Mouse (Mus musculus): ENCODE results near the gene Rab21.
"Not testable (repeated sequence)": the region's sequence is repeated elsewhere in the genome, so short reads cannot be mapped to it uniquely, and the experiment has no call there.

The Rab21 gene

DNA sequence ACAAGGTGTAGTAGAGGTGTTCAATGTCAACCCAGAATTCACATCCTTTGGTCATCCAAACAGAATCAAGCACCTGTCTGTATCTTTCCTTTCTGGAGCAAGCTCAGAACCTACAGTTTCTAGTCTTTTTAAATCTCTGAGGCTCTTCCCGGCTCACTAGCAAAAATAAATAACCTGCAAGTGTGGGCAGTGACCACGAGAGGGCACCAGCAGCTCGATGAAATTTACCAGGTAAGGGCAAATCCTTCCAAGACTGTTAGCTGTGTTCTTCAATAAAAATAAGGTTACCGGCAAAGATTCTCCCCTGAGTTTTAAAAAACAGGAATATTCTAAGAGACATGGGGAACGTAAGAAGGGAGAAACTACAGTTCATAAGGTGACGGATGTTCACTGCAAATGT, 7.9 kb upstream of the Rab21 start:
- peak; percentile 46 to 74 for DNase-seq

DNA sequence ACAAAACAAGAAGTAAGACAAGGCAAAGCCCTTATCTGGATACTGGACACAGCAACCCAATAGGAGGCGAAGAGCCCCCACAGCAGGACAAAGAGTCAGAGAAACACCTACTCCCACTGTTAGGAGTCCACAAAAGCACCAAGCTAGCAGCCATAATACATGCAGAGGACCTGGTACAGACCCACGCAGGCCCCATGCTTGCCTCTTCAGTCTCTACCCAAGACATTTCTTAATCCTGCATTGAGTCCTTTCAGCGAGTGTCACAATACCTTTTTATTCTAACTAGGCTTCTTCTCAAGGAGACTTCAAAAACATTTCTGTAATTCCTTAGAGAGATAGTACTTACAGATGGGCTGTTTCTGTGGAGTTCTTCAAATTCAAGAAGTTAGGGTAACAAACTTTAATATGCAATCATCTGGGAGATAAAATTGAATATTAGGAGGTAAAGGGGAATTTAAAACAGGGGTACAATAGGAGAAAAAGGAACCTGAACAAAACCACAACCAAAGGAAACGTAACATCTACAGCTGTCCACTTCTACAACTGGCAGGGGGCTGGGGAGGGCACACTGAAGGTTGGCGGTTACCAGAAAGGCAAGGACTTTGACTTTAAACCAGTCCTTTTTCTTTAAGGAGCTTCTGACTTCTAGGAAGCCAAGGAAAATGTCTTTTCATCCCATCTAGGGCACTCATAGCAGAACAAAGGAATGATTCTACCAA, 6.1 kb upstream of the Rab21 start:
- DNase-seq: no peak

DNA sequence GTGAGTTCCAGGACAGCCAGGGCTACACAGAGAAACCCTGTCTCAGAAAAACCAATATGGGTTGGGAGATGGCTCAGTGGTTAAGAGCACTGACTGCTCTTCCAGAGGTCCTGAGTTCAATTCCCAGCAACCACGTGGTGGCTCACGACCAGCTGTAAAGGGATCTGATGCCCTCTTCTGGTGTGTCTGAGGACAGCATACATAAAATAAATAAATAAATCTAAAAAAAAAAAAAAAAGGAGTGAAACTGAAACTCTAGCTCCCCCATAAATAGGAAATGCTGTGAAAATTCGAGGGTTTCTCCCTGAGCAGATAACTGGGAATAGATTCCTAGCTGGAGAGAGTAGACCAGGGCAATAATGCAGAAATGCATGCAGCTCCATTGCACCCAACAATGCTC, 3.0 kb upstream of the Rab21 start:
- not testable (repeated sequence) for DNase-seq

DNA sequence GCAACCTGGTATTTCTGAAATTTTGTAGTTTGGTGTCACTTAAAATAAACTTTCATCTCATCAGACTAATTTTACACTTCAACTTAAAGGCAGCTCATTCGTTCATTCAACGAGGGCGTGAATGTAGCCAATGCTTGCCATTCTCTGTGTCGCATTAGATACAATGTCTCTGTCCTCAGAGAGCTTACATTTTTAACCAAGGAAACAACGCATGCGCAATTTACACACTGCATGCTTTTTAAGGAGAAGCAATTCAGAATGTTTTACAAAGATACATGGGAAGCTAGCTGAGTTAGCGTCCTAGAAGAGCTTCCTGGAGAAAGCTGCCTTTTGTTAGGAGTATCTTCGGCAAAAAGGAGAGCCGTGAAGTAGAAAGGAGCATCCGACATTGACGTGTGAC, 919 bp upstream of the Rab21 start:
- no peak for DNase-seq

DNA sequence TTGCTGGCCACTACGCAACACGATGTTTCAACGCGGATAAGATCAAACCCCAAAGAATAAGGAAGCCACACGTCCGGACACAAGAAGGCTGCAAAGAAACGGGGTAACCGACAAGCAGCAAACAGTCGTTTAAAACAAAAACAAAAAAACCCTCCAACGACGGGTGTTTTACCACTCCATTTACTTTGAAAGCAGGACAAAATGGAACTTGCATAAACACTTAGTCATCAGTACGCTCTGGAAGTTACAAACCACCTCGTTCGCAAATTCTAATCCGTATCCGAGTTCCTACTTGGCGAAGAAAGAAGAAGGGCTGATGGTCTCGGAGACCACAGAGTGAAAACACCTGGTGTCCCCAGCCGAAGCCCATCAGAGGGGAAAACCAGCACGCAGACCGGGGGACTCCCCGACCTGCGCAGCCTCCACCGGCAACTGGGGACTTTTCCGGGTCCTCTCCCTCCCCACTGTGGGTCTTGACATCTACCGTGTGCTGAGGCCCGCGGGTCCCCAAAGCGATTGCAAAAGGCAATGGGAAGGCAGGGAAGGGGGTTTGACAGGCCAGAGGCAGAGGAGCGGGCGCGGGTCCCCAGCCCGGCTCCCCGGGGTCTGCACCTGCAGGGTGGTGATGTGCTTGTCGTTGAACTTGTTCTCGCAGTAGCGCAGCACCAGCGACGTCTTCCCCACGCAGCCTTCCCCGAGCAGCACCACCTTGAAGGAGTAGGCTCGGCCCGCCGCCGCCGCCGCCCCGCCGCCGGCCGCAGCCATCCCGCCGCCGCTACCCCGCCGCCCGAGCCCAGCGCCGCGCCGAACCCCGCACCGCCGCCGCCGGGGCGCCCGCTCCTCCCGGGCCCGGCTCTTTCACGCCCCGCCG, 577 bp downstream of the Rab21 start:
- DNase-seq: peak; percentile 70 to 77

DNA sequence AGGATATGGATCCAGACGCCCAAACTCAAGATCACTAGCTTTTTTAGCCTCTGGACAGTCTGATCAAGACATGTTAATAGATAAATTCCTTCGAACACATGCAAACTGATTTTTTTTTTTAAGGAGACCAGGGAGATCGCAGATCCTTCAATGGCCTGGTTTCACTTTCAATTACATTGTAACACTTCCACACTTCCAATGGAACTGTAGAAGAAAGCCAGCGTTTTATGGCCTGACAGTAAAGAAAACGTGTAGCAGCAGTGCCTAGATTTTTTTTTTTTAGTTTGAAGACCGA, 1.2 kb downstream of the Rab21 start:
- no peak for DNase-seq

DNA sequence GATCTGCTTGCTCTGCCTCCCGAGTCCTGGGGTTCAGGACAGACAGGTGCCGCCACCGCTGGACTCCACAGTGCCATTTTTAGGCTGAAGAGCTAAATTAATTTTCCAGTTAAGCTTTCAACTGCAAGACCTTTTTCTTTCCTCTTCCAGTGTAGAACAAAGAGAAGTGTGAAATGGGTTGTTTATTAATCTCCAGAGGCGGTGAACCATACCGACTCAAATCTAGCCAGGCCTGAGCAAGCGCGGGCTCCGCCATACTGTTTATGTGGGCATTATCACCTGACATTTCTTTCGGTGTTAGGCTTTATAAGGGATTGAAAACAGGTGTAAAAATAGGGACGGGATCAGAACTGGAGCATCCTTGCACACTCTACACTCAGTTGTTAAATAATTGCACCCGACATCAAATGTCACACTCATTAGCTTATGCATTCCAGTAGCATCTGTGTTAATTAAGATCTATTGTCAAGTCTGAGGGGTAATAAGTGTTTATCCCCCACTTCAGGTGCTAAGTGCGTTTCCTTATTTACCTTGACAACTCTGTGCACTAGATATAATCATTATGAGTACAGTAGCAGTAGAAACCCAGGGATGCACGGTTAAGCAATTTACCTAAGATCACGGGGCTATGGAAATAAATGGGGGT, 1.6 kb downstream of the Rab21 start:
- no peak for DNase-seq

DNA sequence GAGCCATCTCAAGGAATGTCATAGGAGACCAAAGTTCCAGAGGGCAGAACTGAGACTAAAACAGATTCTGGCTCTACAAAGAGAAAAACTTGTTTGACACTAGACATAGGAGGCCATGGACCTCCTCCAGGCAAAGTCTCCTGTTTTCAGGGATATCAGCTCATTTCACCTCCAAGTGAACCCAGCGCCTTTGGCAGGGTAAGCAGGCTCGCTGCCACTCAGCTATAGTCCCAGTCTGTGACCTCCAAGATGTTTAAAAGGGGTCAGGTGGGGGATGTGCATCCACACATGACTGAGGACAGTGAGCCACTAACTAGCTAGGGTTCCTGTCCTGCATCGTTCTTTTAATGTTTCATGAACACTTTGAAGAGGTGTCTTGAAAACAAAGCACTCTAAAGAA, 2.7 kb downstream of the Rab21 start:
- no peak for DNase-seq

DNA sequence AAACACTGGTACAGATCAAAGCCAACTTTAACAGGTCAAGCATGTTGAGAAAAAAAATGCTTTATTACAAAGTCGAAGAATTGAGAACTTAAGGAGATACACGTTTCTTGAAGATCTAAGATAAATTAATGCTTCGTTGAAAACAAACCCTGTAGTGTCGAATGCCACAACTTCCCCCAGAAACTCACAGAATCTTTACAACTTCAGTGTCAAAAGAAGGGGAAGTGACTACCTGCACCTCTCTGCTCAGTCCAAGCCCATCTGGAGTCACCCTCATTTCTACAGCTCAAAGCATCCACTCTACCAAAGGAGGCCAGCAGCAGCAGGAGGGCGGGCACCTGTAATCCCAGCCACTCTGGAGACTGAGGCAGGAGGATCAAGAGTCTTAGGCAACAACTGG, 3.2 kb downstream of the Rab21 start:
- DNase-seq: peak in 1 of 2 experiments; percentile 24

DNA sequence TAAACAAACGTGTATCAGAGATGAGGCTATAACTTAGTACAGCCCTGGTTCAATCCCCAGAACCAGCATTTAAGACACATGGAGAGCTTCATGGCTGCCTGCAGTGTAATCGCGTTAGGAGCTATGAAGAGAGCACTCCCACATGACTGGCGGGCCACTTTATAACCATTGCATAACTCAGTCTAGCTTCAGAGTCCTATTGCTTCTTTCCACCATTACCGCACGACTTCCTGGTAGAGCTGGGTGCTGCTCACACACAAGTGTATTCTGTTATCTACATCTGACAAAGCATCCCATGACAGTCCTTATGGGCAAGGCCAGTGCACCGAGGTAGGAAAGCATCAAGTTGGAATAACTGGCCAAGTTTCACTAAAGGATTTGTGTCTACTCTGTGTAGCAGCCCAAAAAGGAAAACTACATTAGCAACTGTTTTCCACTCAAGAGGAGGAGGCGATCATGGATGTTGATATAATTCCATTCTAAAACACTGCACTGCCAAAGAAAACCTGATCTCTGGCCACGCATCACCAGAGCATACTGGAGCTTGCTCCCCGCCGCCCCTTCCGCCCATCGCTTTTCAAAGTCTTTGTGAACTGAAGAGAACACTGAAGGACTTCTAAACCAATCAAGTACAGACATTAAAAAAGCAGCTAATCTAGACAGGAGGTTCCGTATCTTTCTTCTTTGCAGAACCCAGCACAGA, 4.0 kb downstream of the Rab21 start:
- DNase-seq: no peak

DNA sequence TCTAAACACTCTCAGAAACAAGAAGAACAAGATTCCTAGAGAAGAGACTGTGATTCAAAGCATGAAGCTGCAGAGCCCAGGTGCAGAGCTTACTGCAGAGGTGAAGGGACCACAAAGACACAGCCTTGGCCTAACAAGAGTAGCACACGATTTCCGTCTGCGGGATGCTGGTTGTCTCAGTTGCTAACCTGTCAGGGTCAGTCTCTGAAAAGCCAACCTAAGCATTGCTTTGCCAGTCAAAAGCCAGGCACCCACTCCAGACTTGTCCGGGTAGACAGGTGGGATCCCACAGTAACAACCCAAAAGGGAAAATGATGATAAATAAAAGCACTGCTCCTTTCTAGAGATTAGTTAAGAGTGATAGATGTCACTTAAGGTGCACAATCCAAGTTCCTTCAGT, 6.2 kb downstream of the Rab21 start:
- DNase-seq: no peak

DNA sequence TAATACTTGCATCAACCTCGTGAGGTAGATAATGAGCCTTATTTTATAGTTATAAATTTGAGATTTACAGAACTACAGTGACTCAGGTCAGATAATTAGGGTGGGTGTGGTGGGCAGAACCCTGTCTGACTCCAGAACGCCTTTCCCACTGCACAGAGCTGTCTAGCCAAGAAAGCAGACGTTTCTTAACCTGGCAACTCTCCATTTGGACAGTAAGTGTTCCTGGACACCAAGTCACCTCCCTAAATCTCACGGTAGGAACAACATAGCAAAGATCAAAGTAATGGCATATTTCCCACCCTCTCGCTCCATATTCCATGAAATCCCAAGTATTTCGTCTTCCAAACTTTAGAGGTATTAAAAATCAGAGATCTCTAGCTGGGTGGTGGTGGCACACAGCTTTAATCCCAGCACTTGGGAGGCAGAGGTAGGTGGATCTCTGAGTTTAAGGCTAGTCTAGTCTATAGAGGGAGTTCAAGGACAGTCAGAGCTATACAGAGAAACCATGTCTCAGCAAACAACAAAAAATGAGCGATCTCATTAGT, 8.0 kb downstream of the Rab21 start:
- no peak for DNase-seq

DNA sequence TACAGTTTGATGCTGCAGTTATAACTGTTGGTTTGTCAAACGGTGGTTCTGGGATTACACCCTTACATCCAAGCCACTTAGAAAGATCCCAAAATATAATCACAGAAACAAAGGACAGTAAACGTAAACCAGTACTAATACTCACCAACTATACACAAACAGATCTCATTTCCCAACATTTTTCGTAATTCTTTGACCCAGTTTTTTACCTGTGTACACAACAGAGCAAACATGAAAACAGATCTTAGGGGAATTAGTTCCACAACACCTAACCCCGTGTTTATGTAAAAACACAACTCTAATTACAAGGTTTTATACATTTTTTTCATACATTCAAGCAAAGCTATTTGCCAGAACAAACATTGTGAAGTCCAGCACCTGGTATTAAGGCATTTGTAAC, 16.7 kb downstream of the Rab21 start:
- no peak for DNase-seq

DNA sequence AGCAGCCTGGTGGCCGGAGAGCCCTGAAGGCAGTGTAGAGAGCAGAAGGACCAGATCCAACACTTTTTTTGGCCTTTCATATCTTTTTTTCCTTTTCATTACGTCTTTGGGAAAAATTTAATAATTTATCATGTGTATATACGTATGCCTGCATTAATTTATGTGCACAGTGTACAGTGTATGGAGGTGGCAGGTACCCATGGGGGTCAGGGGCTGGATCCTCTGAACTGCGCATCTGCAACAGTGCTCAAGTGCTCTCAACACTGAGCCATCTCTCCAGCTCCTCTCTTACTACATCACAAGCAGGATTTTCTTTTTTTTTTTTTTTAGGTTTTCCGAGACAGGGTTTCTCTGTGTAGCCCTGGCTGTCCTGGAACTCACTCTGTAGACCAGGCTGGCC, 17.8 kb downstream of the Rab21 start:
- DNase-seq: no peak

DNA sequence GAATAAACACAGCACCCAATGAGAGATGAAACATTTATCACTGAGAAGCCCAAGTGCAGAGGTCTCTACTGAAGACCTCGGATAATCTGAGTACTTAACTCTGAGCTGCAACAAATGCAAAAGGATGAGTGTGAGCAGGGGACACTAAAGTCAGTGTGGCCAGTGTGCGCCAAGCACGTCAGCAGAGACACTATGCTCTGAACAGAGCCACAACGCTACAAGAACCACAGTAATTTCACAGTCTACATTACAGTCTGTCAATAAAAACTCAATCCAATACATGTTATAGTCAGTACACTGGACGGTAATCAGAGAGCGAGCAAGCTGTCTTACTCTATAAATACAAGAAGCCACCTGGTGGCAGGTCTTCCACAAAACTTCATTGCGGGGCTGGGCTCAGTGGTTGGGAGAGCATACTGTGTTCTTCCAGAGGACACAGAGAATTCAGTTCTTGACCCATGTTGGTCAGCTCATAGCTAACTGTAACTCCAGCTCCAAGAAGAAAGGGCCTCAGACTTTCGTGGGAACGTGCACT, 18.9 kb downstream of the Rab21 start:
- DNase-seq: no peak

DNA sequence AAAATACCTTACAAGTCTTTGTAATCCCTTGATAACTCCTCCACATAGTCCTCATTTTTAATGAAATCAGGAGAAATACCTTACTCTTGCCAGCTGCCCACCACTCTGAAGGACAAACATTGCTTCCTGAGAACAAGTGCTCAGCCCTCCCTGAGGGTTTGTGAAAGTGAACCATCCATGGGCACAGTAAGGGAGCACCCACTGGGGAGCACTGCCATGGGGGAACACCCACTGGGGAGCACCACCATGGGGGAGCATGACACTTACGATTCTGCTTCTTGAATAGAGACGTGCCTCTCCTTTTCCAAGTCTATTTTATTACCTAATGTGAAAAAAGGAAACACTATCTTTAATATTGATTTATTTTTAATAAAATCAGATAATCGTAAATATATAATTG, 20.2 kb downstream of the Rab21 start:
- no peak for DNase-seq

DNA sequence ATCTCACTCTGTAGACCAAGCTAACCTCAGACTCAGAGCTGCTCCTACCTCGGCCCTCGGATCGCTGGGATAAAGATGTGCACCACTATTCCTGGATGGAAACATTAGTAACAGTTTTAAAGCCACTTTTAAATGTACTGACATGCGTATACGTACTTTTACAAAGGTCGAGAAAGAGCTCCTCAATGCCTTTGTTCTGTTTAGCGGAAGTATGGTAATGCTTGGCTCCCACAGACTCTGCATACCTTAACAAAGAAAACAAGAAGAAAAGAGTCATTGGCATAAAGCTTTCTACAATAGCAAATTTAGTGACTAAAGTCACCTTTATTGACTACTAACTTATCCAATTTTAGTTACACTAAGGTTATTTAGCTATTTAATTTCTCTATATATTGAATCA, 20.7 kb downstream of the Rab21 start:
- DNase-seq: no peak

DNA sequence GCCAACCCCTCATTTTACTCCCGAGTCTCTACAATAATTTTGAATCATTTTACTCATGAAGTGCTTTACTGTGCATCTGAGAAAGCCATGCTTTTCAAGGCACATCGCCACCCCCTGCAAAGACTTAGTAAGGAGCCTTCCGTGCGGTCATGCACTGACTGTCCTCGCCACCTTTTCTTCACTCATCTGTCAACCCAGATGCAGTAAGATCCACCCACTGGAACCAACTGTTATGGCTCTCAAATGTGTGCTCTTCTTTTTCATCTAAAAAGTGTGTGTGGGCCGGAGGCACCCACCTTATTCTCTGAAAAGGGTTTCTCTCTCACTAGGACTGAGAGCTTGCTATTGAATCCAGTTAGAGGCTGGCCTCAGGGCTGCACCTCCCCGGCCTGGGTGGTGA, 21.4 kb downstream of the Rab21 start:
- DNase-seq: no peak

DNA sequence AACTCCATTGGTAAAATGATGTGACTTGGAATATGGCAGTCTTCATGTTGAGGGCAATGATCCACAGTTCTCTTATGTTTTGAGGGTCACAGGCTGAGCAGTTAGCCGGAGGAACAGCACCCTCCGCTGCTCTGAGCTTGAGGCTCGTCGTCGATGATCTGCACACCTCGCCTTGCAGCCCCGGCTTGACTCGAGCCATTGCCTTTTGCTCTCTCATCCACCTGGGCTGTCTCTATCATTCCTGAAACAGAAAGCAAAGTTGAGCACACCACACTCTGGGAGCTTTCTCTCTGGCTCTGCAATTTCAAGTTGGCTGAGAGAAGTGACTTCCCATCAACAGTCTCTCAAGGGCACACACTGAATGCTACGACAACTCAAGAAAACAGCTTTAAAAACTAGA, 24.7 kb downstream of the Rab21 start:
- DNase-seq: no peak

DNA sequence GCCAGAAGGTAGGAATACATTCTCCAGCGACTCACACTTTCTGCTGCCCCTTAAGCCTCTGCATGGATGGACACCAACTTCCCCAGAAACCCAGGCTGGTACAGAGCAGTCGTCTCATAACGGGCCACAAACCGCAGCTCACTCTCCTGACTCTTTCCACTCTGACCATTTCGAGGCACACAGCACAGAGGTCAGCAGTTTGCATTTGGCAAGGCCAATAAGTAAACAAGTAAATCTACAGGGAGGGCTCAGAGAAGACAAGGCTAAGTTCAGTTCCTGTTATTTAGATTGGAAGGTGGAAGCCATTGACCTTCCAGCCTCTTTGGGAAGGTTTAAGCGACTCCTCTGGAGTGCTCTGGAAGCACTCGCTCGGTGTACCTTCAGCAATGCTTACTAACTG, 26.5 kb downstream of the Rab21 start:
- no peak for DNase-seq

DNA sequence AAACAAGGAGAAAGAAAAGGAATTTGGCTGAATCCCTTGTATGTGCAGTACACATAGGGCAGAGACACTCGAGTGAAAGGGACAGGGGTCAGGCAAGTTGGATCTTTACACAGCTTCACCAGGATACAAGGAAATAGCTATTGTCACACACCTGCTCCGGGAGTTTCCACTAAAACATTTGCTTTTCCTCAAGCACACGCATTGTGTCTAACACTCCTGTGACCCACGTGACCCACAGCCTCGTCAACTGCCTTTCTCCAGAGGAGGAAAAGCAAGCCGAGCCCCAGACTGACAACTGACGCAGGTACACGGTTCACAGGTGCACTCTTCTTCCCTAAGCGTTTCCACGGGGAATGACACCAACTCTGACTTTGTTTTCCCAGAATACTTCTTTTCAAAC, 31.2 kb downstream of the Rab21 start:
- DNase-seq: no peak

DNA sequence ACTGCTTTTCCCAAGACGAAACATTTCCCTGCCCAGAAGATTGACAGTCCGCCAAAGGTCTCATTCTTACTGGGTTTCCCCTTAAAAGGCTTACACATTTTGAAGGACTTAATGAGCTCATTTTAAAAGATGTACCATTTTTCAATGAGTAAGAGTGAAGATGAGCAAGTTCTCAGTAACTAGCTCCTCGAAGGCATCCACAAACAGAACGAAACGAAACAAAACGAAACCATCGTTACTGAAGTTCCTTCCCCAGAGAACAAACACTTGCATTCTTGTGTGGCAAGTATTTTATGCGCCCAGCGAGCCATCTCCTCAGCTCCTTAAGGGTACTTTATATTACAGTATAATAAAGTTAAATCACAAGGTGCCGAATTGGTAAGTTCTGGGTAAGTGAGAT, 34.0 kb downstream of the Rab21 start:
- no peak for DNase-seq

DNA sequence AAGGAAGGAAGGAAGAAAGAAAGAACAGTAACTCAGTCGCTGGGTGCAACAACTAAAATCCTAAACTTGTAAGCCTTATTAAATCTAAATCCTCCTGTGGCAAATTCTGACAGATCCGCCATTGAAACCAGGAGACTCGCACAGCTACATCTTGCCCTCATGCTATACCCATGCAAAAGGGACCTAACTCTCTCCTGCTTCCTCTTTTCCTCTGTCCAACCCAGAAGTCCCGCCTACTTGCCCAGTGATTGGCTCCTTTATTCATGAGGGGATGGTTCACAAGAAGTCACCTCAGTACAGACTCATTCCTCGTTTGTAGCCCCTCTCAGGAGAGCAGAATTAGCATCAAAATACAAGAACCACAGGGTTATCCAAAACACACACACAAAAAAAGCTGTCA, 43.7 kb downstream of the Rab21 start:
- no peak for DNase-seq

All from spleen, adult 18-20 months (tissue).